21 mouse cellular contexts compared by ENCODE assay signal in genomic region chrX:129607842-129608241, GRCm38 (mm10).
"Had no signal": no experiment of that assay in that cellular context is flagged by ENCODE, and none has a peak within 500 bp of the region (broad histone marks: within the 10 kb centered on the region; RNA-seq: fewer than 3 reads in every experiment).

No protein-coding gene starts in this region.

- H3K4me3 ChIP-seq: layer of hippocampus, adult 2 months; limb, embryonic 10.5 days; limb, embryonic 13.5 days; megakaryocyte, embryonic 14.5 days; stomach, embryonic 15.5 days had no signal

- H3K27ac ChIP-seq: layer of hippocampus, adult 2 months; limb, embryonic 10.5 days; limb, embryonic 13.5 days; macrophage; stomach, embryonic 15.5 days had no signal

- ATAC-seq: intestine, embryonic 16.5 days had no signal

- H3K4me1 ChIP-seq: limb, embryonic 10.5 days; limb, embryonic 13.5 days; megakaryocyte, embryonic 14.5 days; stomach, embryonic 15.5 days had no signal

- H3K4me2 ChIP-seq: limb, embryonic 13.5 days; midbrain, embryonic 11.5 days; stomach, embryonic 15.5 days had no signal

- DNase-seq: kidney, adult 18-20 months; kidney, adult 9 months; kidney, postnatal 14 days; kidney, postnatal 4 days; layer of hippocampus, adult 9-11 months; lung, adult 2 months; lung, postnatal 14 days; midbrain, embryonic 14.5 days; right cerebral cortex, adult 18-20 months; right cerebral cortex, postnatal 25 days; spleen, adult 18-20 months; thymus, adult 18-20 months; thymus, postnatal 36 days had no signal

- H3K9me3 ChIP-seq: limb, embryonic 10.5 days; limb, embryonic 13.5 days; stomach, embryonic 15.5 days had no signal

- H3K36me3 ChIP-seq: limb, embryonic 10.5 days; limb, embryonic 13.5 days; stomach, embryonic 15.5 days had no signal

- H3K27me3 ChIP-seq: limb, embryonic 13.5 days; megakaryocyte, embryonic 14.5 days; stomach, embryonic 15.5 days had no signal

- H3K9ac ChIP-seq: limb, embryonic 13.5 days; stomach, embryonic 15.5 days had no signal
